Mouse (Mus musculus) granulocyte monocyte progenitor cell, adult 5-6 weeks (primary cell): ENCODE results near the gene Dab1. TPM values are rescaled to one million over a fixed set of nuclear protein-coding genes. Genes with fewer than 3 reads are reported as not detected.
A peak's percentile ranks its signal among the peaks of the same experiment; 100 is the strongest.

Source experiments
- ATAC-seq: replicated peaks from 2 replicates; pipeline ENCODE4 v1.8.0; 2016; ENCODE audit warnings: mild to moderate bottlenecking, moderate TSS enrichment, inconsistent platforms; ENCODE audit not compliant: poor library complexity, severe bottlenecking
- total RNA-seq, 2 experiments: library from RNA; stranded (forward) in 1 of 2; stranded (reverse) in 1 of 2; fragments of 200-712, 200-1000 nt in 1 of 2; fragments of >200 nt in 1 of 2; fragmentation: Nextera tagmentation in 1 of 2; gene quantifications; 2 replicates each; pipeline ENCODE4 v1.2.3; 2014 to 2017

Gene Dab1
- total RNA-seq, 2 experiments from 2014 or later = not detected

DNA sequence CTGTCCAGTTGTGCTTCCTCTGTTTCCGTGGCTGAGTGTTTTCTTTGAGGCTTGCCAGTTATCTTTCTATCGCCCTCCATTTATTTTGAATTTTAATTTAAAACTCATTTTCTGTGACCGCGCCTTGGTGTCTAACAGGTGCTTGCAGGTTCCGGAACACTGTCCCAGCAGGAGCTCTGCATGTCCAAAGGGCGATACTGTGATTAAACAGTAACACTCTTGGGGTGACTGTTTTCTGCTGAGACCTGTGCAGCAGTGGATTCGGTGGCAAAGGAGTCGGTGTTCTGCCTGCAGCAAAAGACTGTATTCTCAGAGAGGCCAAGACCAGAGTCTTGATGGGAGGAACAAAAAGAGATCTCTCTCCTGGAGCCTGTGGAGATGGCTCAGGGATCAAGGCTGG, 1006.2 kb downstream of the Dab1 start:
- no peak for ATAC-seq

DNA sequence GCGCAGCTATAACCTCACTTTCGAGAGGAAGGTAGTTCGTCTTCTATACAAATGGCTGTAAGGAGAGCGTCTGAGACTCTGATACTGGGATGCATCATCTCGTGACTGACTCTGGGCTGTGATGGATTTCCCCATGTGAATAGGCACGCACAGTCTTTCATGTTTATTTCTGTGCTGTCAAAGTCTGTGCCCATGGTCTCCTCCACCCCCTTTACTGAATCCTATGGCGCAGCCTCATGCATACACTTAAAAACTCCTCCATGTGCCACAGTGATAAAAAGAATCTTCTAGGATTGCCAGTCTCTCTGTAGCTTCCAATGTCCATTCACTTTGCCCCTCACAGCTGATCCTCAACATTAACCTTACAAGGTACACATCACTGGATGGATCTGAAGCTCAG, 1009.5 kb downstream of the Dab1 start:
- ATAC-seq = no peak

DNA sequence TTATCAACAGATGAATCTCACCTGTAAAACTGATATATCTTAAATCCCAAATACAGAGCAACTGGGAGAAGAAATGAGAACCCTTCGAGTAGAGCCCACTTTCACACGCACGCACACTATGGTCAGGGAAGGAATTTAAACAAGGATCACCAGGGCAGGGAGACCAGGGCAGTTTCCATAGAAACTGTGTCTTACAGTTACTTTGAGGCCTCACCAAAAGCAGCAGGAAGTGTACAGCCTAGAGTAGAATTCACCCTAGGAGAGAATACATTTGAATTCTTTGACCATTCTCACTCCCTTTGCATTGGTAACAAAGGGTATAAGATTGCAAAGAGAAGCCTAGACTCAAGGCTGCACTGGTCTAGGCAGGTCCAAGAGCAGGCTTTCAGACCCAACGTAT, 1017.9 kb downstream of the Dab1 start:
- ATAC-seq = no peak

DNA sequence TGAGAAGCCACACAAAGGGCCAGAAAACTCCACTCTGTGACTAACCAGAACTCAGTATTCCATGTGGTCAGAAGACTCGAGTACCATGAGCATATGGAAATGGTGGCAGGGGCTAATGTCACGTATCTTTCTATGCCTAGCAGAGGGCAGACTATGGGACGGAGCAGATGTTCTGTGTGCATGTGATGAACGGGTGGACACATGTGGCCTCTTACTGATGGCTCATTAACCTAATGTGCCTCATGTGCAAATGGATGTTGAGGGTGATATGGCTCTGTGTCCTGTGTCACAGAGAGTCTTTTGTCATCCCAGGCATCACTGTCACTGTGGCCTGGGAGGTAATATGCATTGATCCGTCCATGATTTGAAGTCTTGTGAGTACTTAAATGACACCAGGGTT, 1021.5 kb downstream of the Dab1 start:
- ATAC-seq = no peak

DNA sequence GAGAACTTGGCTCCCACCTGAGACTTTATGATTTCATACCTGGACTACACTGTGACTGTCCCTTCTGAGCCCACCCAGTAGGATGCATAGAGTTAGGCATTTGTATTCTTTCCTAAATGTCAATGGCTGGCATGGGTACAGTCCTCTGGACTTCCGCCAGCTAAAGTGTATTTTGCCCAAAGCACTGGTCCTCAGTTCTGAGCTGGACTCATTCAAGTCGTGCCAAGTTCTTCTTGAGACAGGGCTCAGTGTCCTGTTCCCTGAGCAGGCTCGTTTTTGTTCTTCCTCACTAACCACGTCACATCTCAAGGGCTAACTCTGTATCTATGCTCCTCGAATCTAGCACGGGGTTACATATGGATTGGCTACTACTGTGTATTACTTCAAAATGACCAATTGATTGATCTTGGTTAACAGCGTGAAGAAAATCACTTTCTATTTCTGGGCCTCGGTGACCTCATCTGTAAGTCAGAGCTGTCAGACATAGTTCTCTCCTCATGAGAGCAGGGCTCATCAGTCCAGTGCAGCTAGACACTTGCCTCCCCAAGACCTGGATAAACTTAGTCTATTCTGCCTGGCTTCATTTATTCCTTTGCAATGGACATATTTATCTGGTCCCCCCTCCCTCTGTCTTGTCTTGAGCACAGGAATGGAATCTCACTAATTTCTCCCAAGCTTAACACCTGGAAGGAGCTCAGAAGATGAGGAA, 1023.8 kb downstream of the Dab1 start:
- no peak for ATAC-seq

DNA sequence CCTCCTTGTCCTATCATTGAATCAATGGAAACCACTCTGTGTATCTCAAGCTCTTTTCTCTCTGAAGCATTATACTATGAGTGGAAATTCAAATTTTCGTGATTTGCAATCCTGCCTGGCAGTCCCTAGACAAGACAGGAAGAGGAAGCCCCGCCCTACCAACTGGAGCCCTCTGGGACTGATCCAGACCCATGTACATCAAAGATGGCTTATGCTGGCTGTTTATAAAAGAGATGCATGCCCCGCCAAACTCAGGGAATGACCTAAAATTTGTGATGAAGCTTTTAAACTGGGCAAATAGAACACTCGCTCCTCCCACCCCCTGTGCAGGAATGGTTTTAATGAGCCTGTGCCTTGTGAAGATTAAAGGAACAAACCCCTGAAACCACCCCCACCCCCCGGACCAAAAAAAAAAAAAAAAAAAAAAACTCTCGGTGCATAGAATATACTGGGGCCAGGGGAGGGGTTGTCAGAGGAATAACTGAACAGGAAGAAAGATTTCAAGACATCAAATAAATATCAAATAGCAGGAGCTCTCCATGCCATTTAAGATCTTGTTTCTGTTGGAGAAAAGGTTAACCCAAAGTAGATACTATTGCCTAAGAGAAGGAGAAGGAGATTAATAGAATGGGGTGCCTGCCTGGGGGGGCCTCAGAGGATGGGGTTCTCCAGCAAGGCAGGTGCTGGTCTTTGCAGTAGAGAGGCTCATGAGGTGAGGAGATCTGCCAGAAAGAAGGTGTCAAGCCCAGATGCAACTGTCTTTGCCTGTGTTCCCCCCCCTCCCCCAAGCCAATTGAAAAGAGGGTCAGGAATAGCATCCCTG, 1024.6 kb downstream of the Dab1 start:
- ATAC-seq = no peak

DNA sequence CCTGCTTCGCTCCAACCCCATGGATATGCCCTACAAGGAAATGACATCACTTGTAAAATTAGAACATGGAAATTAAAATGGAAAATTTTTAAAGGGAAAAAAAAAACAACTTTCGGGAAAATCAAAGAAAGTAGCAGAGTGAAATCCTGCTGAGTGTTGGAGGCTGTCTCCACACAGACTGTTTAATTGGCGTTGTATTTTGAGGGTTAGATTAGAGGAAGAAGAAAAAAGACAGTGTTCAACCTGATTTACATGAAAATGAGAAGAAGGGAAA, 1025.1 kb downstream of the Dab1 start:
- no peak for ATAC-seq

DNA sequence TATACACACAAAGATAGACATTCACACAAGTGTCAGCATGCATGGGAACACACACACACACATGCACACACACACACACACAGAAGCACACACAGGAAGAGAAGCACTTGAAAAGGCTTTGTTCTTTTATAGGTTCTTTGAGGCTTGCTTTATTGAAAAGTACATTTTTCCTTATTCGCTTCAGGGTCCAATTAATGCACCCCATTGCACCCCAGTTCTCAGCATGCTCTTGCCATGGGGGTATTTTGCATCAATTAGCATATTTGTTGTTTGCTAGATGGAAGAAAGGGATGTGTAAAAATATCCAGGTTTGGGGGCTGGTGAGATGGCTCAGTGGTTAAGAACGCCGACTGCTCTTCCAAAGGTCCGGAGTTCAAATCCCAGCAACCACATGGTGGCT, 1025.7 kb downstream of the Dab1 start:
- ATAC-seq = no peak

DNA sequence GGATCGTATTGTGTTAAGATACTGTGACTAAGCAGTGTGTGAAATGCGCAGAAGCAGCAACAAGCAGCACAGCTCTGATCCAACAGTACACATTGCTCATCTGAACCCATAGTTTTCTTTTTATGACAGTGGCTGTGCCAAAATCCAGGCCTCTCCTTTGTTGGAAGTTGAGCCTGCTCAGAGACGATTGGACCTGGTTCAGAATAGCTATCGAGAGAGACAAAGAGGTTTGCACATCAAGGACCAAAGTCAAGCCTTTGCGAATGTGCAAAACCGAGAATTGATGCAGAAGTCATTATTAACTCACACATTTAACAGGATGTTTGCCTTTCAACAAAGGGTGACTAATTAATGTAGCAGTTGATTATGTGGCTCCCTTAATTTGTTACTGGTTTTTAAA, 1032.6 kb downstream of the Dab1 start:
- ATAC-seq = no peak

DNA sequence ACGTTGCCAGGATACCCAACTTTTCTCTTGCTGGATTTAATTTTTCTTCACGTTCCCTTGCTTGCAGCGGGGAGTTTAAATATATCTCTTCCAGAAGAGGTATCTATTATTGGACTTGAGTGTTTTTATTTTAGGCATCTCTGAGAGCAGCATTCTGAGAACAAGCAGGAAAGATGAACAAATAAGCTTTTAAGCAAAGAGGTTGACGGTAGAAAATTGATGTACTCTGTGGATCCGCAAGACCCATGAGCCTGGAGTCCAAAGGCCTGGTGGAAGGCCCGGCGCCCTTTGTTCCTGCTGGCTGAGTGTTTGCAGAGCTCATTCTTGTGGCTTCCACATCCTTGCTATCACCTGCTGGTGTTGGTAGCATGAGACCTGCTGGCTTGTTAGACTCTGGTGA, 1037.6 kb downstream of the Dab1 start:
- no peak for ATAC-seq

DNA sequence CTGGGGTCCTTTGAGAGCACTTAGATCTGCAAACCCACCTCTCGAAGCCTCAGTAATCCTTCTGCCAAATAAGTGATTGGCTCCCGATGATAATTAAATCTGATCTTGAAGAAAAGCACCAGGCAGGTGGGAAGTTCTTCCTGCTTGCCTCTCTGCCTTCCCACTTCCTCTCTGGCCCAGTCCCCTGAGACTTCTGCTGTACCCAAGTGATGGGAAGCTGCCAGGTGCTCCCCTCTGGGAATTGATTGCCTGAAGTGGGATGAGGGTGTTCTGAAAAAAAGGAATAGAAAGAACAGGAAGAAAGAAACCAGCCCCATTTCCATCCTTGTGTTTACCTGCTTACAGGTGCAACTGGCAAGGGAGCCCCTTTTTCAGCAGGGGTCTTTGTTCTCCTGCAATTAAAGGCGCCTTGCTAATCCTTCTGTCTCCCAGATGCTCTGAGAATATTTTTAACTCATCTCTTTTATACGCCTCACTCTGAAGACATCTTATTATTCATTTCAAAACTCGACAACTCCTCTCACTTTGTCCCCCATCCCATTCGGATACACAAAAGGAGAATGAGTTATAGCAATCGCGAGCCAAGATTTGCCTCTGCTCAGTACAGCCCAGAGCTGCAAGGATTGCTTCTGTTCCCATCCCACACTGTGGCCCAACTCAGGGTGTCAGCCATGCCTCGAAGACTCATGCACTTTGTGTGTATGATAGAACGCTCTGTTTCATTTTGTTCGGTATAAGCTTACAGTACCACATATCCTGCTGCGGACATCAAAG, 1043.9 kb downstream of the Dab1 start:
- ATAC-seq = no peak

DNA sequence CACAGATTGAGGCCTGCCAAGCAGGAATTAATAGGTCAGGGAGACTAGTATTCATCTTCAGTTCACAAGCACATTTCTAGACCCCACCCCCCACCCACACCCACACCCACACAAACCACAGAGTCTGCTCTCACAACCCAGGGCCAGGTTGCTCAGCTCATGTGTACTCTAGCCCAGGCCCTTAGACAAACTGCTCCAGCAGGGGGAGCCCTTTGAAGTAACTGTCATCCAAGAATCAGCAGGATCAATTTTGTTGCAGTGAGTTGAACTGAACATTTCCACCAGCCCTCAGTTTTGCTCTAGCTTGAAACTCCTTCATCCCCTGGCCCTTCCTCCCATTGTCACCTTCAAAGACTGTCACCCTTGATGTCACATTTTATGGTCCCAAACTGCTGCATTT, 1046.4 kb downstream of the Dab1 start:
- ATAC-seq = peak; percentile 41

DNA sequence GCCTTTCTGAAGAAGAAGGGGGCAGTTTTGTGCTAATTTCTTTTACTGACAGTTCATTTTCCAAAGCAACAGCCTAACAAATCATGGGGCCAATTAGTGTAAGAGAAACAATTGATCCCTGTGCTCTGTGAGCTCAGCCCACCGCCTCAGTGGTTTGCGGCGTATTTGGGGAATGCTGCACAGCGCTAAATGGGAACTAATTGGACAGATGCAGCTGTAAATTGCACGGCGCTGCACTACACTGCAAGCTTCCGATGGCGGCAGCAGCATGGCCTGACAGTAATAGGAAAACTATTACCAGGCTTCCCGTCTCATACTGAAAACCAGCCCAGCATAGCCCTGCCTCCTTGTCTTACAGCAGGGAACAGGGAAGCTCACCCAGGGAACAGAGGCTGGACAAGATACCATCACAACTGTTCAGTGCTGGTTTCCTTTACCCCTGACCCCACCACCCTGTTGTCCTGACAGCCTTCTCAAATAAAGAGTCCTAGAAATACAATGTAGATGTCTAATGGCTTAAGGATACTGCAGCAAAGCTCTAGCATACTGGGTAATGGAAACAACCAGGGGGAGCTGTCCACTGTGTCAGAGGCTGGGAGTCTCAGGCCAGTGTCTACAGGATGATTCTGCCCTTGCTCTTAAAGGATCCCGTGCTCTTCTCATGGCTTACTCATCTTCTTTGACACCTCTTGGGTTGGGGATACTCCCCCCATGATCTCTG, 1047.8 kb downstream of the Dab1 start:
- ATAC-seq = no peak

DNA sequence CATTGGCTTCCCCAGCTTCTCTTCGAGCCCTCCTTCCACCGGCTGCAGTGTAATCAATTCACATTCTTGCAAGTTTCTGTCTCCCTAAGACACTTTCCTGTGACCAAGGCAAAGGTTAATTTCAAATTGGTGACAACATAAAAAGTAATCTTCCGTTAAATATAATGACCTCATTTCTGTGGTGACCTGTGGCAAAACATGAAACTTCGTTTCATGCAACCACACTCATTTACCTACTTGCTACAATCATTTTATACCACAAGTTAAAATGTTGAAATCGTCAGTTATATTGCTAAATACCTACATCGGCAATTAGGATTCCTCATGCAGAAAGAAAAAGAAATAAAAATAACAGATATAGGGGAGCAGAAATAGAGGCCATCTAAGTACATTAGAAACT, 1048.9 kb downstream of the Dab1 start:
- peak; percentile 54 for ATAC-seq

DNA sequence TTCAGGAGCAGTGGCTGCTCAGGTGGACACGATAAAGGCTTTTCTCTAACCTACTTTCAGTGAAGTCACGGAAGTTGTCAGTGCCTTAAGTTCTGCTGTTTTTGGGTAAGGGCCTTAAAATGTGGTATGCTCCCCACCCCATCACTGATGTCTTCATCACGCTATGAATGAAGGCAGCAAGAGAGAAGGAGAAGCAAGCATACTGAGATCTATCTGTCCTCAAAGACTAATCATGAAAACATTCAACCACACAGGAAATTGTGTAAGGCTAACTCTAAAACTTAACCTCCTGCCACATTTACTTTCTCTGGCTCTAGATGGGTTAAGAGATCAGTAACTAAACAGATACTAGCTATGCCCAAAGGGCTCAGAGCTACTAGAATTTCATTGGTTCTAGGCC, 1050.2 kb downstream of the Dab1 start:
- peak; percentile 87 for ATAC-seq

DNA sequence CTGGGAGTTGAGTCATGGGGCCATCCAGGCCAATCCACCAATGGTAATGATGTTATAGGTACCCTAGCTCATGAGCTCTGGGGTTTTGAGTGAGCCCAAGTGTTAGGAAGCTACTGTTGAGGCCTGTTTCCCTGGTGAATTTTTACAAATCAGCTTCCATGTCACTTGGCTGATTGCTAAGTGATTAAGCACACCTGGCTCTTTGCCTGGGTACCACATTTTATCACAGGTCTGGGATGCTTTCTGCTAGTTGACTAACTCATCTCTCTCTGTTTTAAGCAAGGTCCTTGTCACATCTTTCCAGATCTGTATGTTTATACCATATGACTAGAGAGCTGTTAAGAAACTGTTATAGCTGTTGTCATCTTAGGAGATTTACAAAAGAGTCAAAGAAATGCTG, 1051.6 kb downstream of the Dab1 start:
- no peak for ATAC-seq

DNA sequence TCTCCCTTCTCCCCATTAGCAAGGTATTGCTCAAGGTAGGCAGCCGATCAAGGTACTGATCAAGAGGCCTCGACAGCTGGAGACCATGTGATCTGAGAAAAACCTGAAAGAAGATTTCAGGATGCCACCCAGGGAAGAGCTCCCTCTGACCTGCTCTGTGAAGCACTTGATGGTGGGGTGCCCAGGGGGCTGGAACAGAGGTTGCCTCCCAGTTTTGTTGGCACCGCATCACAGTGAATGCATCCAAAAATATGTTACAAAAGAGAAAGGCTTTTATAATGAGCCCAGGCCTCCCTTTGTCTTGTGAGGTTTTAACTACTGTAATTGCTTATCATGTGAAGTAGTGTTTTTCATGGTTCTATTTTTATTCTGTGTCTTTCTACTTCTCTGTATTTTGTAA, 1054.2 kb downstream of the Dab1 start:
- no peak for ATAC-seq

DNA sequence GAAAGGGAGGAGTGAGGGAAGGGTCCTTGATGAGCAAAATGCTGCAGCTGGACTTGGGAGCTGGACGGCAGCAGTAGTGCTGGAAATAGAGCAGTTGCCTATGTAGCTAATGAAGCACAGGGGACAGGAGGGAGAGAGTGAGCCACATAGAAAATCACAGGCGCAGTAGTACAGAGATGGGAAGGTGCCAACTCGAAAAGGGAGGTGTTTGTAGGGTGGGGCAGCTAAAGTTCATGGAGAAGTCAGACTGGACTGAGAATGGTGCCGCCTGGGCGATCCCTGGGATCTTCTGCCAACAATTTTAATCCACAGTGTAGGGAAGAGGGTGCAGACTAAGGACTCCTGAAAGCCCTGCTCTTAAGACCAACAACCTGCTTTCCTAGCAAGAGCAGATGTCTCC, 1055.5 kb downstream of the Dab1 start:
- no peak for ATAC-seq

DNA sequence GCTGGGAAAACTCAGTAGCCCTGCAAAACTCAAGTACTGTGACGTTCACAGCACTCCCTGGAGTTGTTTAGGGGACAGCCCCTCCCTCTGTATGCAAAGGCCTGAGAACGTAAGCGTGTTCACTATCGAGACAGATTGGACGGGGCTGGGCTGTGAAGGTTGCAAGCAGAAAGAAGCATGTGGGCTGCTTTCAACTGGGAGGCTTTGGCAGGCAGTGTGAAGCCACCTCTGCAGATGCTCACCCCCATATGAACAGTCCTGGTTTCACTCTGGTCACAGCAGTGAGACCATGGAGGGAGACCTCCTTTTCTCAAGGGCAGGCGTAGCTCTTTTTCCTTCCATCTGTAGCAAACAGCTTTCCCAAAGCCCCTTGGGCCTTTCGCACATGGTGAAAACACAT, 1059.1 kb downstream of the Dab1 start:
- ATAC-seq = no peak

DNA sequence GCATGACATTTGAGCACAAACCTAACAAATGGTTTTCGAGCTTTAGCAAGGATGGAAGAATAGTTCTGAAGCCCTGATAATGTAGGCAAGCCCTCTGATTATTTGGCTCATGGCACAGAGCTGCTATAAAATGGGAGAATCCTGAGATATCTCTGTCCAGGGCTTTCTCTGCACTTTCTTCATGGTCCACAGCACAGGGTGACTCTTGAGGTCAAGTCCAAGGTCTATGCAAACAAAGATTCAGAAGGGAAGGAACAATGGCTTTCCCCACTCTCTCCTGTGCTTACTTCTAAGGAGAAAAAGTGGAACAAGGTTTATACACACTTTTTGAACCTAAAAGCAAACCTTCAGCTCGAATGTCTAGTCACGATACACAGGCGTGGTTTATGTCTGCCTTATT, 1061.3 kb downstream of the Dab1 start:
- no peak for ATAC-seq
